Mouse (Mus musculus): ENCODE data around the gene Fxyd2. TPM values are rescaled to one million over a fixed set of nuclear protein-coding genes. Genes with fewer than 3 reads are reported as not detected.

The Fxyd2 gene
- polyA plus RNA-seq, 1 experiment from 2014 or later: 9.9 TPM

GRCm38 (mm10) chr9:45383883-45384282 lies 15.6 kb upstream of the Fxyd2 start:
- H3K9me3 ChIP-seq (ENCODE audit: control insufficient read depth, low read length): no peaks in the 10 kb centered on the region
- ATAC-seq (ENCODE audit: low read depth): no peak
- H3K4me3 ChIP-seq (ENCODE audit: low read depth, low read length): no peak overlapping the region
- 93% methylated on average over 6 of the region's 6 CpGs for WGBS
- H3K36me3 ChIP-seq (ENCODE audit: control insufficient read depth, insufficient read depth, low read length): no peaks in the 10 kb centered on the region
- H3K4me1 ChIP-seq (ENCODE audit: control insufficient read depth, insufficient read depth, low read length): peaks cover 11% of the 10 kb centered on the region
- H3K27me3 ChIP-seq (ENCODE audit: control insufficient read depth, insufficient read depth, low read length): no peaks in the 10 kb centered on the region
- H3K9ac ChIP-seq (replicated peaks; ENCODE audit: low read depth, low read length): no peak overlapping the region
- no peak overlapping the region for H3K4me2 ChIP-seq (ENCODE audit: low read depth, low read length)
- no peak overlapping the region for H3K27ac ChIP-seq (ENCODE audit: low read depth, low read length)

GRCm38 (mm10) chr9:45386698-45387097 lies 12.8 kb upstream of the Fxyd2 start:
- Histone ChIP-seq H3K4me2 (ENCODE audit: low read depth, low read length) (no peak overlapping the region), H3K27ac (ENCODE audit: low read depth, low read length) (no peak overlapping the region), H3K4me3 (ENCODE audit: low read depth, low read length) (no peak overlapping the region), H3K27me3 (ENCODE audit: control insufficient read depth, insufficient read depth, low read length) (no peaks in the 10 kb centered on the region), H3K9me3 (ENCODE audit: control insufficient read depth, low read length) (no peaks in the 10 kb centered on the region), H3K36me3 (ENCODE audit: control insufficient read depth, insufficient read depth, low read length) (no peaks in the 10 kb centered on the region), H3K9ac (replicated peaks; ENCODE audit: low read depth, low read length) (no peak overlapping the region), H3K4me1 (ENCODE audit: control insufficient read depth, insufficient read depth, low read length) (no peaks in the 10 kb centered on the region)
- ATAC-seq (ENCODE audit: low read depth): no peak
- WGBS: 91% methylated on average over 5 of the region's 5 CpGs

GRCm38 (mm10) chr9:45388385-45388994 lies 11.0 kb upstream of the Fxyd2 start:
- no peaks in the 10 kb centered on the region for H3K27me3 ChIP-seq (ENCODE audit: control insufficient read depth, insufficient read depth, low read length)
- H3K4me2 ChIP-seq (ENCODE audit: low read depth, low read length): no peak overlapping the region
- peak; percentile 82 for ATAC-seq (ENCODE audit: low read depth)
- no peak overlapping the region for H3K9ac ChIP-seq (replicated peaks; ENCODE audit: low read depth, low read length)
- no peak overlapping the region for H3K27ac ChIP-seq (ENCODE audit: low read depth, low read length)
- no peaks in the 10 kb centered on the region for H3K4me1 ChIP-seq (ENCODE audit: control insufficient read depth, insufficient read depth, low read length)
- no peaks in the 10 kb centered on the region for H3K36me3 ChIP-seq (ENCODE audit: control insufficient read depth, insufficient read depth, low read length)
- H3K9me3 ChIP-seq (ENCODE audit: control insufficient read depth, low read length): no peaks in the 10 kb centered on the region
- WGBS: 40% methylated on average over 12 of the region's 12 CpGs
- H3K4me3 ChIP-seq (ENCODE audit: low read depth, low read length): no peak overlapping the region

DNA sequence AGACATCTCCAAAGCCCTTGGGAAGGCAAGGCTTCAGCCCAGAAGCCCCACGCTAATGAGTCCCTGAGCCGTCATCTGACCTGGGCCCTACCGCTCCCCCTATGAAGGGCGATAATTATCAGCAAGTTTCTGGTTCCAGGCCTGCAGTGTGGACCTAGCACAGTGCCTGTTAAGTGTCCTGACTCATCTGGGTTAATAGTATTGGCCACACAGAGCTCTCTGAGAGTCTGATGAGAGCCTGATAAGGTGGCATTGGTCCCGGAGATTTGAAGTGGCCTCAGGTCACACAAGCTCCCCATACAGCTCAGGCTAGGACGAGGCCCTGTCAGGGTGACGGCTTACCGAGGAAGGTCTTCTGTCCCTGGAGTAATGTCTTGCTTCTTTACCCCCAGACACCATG lies 9.9 kb upstream of the Fxyd2 start:
- ATAC-seq (ENCODE audit: low read depth): no peak
- Histone ChIP-seq H3K4me2 (ENCODE audit: low read depth, low read length) (no peak overlapping the region), H3K36me3 (ENCODE audit: control insufficient read depth, insufficient read depth, low read length) (no peaks in the 10 kb centered on the region), H3K27ac (ENCODE audit: low read depth, low read length) (no peak overlapping the region), H3K4me1 (ENCODE audit: control insufficient read depth, insufficient read depth, low read length) (no peaks in the 10 kb centered on the region), H3K9me3 (ENCODE audit: control insufficient read depth, low read length) (no peaks in the 10 kb centered on the region), H3K4me3 (ENCODE audit: low read depth, low read length) (no peak overlapping the region), H3K9ac (replicated peaks; ENCODE audit: low read depth, low read length) (no peak overlapping the region), H3K27me3 (ENCODE audit: control insufficient read depth, insufficient read depth, low read length) (no peaks in the 10 kb centered on the region)
- 92% methylated on average over 8 of the region's 8 CpGs for WGBS

GRCm38 (mm10) chr9:45391299-45391698 lies 8.2 kb upstream of the Fxyd2 start:
- 80% methylated on average over 7 of the region's 7 CpGs for WGBS
- Histone ChIP-seq H3K36me3 (ENCODE audit: control insufficient read depth, insufficient read depth, low read length) (0 out of 2 replicates have a peak, but pooled peaks cover 7% of the 10 kb centered on the region), H3K4me2 (ENCODE audit: low read depth, low read length) (no peak overlapping the region), H3K4me1 (ENCODE audit: control insufficient read depth, insufficient read depth, low read length) (no peaks in the 10 kb centered on the region), H3K27me3 (ENCODE audit: control insufficient read depth, insufficient read depth, low read length) (no peaks in the 10 kb centered on the region), H3K9me3 (ENCODE audit: control insufficient read depth, low read length) (no peaks in the 10 kb centered on the region), H3K9ac (replicated peaks; ENCODE audit: low read depth, low read length) (no peak overlapping the region), H3K4me3 (ENCODE audit: low read depth, low read length) (no peak overlapping the region), H3K27ac (ENCODE audit: low read depth, low read length) (no peak overlapping the region)
- no peak for ATAC-seq (ENCODE audit: low read depth)

GRCm38 (mm10) chr9:45395218-45395617 lies 4.3 kb upstream of the Fxyd2 start:
- 0 out of 2 replicates have a peak, but pooled peaks cover 7% of the 10 kb centered on the region for H3K36me3 ChIP-seq (ENCODE audit: control insufficient read depth, insufficient read depth, low read length)
- 90% methylated on average over 6 of the region's 6 CpGs for WGBS
- ATAC-seq (ENCODE audit: low read depth): no peak

GRCm38 (mm10) chr9:45395796-45396195 lies 3.7 kb upstream of the Fxyd2 start:
- Histone ChIP-seq H3K27me3 (ENCODE audit: control insufficient read depth, insufficient read depth, low read length) (no peaks in the 10 kb centered on the region), H3K9ac (replicated peaks; ENCODE audit: low read depth, low read length) (no peak overlapping the region), H3K4me3 (ENCODE audit: low read depth, low read length) (no peak overlapping the region), H3K9me3 (ENCODE audit: control insufficient read depth, low read length) (no peaks in the 10 kb centered on the region), H3K4me2 (ENCODE audit: low read depth, low read length) (no peak overlapping the region), H3K27ac (ENCODE audit: low read depth, low read length) (no peak overlapping the region), H3K4me1 (ENCODE audit: control insufficient read depth, insufficient read depth, low read length) (no peaks in the 10 kb centered on the region), H3K36me3 (ENCODE audit: control insufficient read depth, insufficient read depth, low read length) (0 out of 2 replicates have a peak, but pooled peaks cover 7% of the 10 kb centered on the region)
- no peak for ATAC-seq (ENCODE audit: low read depth)
- 66% methylated on average over 3 of the region's 3 CpGs for WGBS

More at GRCm38 (mm10) chr9:45395218-45395617, 4.3 kb upstream of the Fxyd2 start:
- Histone ChIP-seq H3K9me3 (ENCODE audit: control insufficient read depth, low read length) (no peaks in the 10 kb centered on the region), H3K27me3 (ENCODE audit: control insufficient read depth, insufficient read depth, low read length) (no peaks in the 10 kb centered on the region), H3K4me2 (ENCODE audit: low read depth, low read length) (no peak overlapping the region), H3K9ac (replicated peaks; ENCODE audit: low read depth, low read length) (no peak overlapping the region), H3K4me1 (ENCODE audit: control insufficient read depth, insufficient read depth, low read length) (no peaks in the 10 kb centered on the region), H3K27ac (ENCODE audit: low read depth, low read length) (no peak overlapping the region), H3K4me3 (ENCODE audit: low read depth, low read length) (no peak overlapping the region)

GRCm38 (mm10) chr9:45398336-45398735 lies 1.1 kb upstream of the Fxyd2 start:
- no peaks in the 10 kb centered on the region for H3K4me1 ChIP-seq (ENCODE audit: control insufficient read depth, insufficient read depth, low read length)
- H3K36me3 ChIP-seq (ENCODE audit: control insufficient read depth, insufficient read depth, low read length): 0 out of 2 replicates have a peak, but pooled peaks cover 7% of the 10 kb centered on the region
- 71% methylated on average over 1 of the region's 1 CpGs for WGBS
- no peaks in the 10 kb centered on the region for H3K27me3 ChIP-seq (ENCODE audit: control insufficient read depth, insufficient read depth, low read length)
- ATAC-seq (ENCODE audit: low read depth): no peak
- H3K4me2 ChIP-seq (ENCODE audit: low read depth, low read length): no peak overlapping the region
- no peaks in the 10 kb centered on the region for H3K9me3 ChIP-seq (ENCODE audit: control insufficient read depth, low read length)
- no peak overlapping the region for H3K9ac ChIP-seq (replicated peaks; ENCODE audit: low read depth, low read length)
- H3K4me3 ChIP-seq (ENCODE audit: low read depth, low read length): no peak overlapping the region
- H3K27ac ChIP-seq (ENCODE audit: low read depth, low read length): no peak overlapping the region

- Histone ChIP-seq H3K9me3 (ENCODE audit: control insufficient read depth, low read length) (no peaks in the 10 kb centered on the region), H3K4me3 (ENCODE audit: low read depth, low read length) (no peak overlapping the region), H3K27ac (ENCODE audit: low read depth, low read length) (no peak overlapping the region), H3K9ac (replicated peaks; ENCODE audit: low read depth, low read length) (no peak overlapping the region), H3K27me3 (ENCODE audit: control insufficient read depth, insufficient read depth, low read length) (no peaks in the 10 kb centered on the region), H3K4me2 (ENCODE audit: low read depth, low read length) (no peak overlapping the region), H3K4me1 (ENCODE audit: control insufficient read depth, insufficient read depth, low read length) (no peaks in the 10 kb centered on the region), H3K36me3 (ENCODE audit: control insufficient read depth, insufficient read depth, low read length) (no peaks in the 10 kb centered on the region)
- WGBS: 55% methylated on average over 4 of the region's 4 CpGs
- ATAC-seq (ENCODE audit: low read depth): no peak
These were observed 2.4 kb downstream of the Fxyd2 start for GRCm38 (mm10) chr9:45401851-45402250.
